Mouse (Mus musculus): ENCODE data around the gene Csdc2. TPM values are rescaled to one million over a fixed set of nuclear protein-coding genes. Genes with fewer than 3 reads are reported as not detected.

The Csdc2 gene
- total RNA-seq, 1 experiment: 1.2 TPM

- H3K9ac ChIP-seq (ENCODE audit: insufficient read depth, low read depth, low read length, poor library complexity, severe bottlenecking): no peak overlapping the region
- H3K4me1 ChIP-seq (ENCODE audit: control insufficient read depth in 2 of 2, insufficient read depth in 2 of 2, low read length in 2 of 2, poor library complexity in 1 of 2): peaks cover 0 to 5% of the 10 kb centered on the region in 2 experiments; a peak in 1 of 4 replicates
- no peak for TF ChIP-seq ZC3H11A (IDR thresholded peaks at IDR 0.05; ENCODE audit: borderline replicate concordance, low read depth, low read length)
- TF ChIP-seq MAFK (IDR thresholded peaks at IDR 0.05; ENCODE audit: insufficient read depth, low read depth, low read length): peak; percentile 51; the same call in 1 of the 2 replicates
- no peaks in the 10 kb centered on the region for H3K9me3 ChIP-seq (ENCODE audit: control insufficient read depth, insufficient read depth, low read depth, low read length)
- DNase-seq (ENCODE audit: low read depth, low spot score): no peak
- H3K36me3 ChIP-seq (ENCODE audit: control insufficient read depth, insufficient read depth, low read length, poor library complexity, severe bottlenecking): no peaks in the 10 kb centered on the region
- in situ Hi-C loops (cut with MboI; ENCODE audit: low sequenced_read_pairs in 2 of 2, unreplicated experiment in 2 of 2): no loop called here
- no peak overlapping the region for H3K27ac ChIP-seq (ENCODE audit: insufficient read depth, low read depth, low read length, poor library complexity, severe bottlenecking)
- peak overlapping the region in 1 of 2 experiments; percentile 66; a peak in 1 of 4 replicates for H3K4me3 ChIP-seq (ENCODE audit: insufficient read depth in 1 of 2, low read depth in 1 of 2, low read length in 2 of 2, poor library complexity in 1 of 2, severe bottlenecking in 1 of 2)
These were observed 506 bp upstream of the Csdc2 start for GRCm38 (mm10) chr15:81935869-81936637.

GRCm38 (mm10) chr15:81937098-81937972 lies 776 bp downstream of the Csdc2 start:
- H3K4me1 ChIP-seq (ENCODE audit: control insufficient read depth in 2 of 2, insufficient read depth in 2 of 2, low read length in 2 of 2, poor library complexity in 1 of 2): peaks cover 0 to 6% of the 10 kb centered on the region in 2 experiments; a peak in 1 of 4 replicates
- peak overlapping the region; percentile 5; the same call in 1 of the 2 replicates for H3K9ac ChIP-seq (ENCODE audit: insufficient read depth, low read depth, low read length, poor library complexity, severe bottlenecking)
- H3K4me3 ChIP-seq (ENCODE audit: insufficient read depth in 1 of 2, low read depth in 1 of 2, low read length in 2 of 2, poor library complexity in 1 of 2, severe bottlenecking in 1 of 2): peak overlapping the region; percentile 41 to 66
- TF ChIP-seq HCFC1 (IDR thresholded peaks at IDR 0.05; ENCODE audit: borderline replicate concordance, insufficient read depth, low read length) (no peak), CHD2 (IDR thresholded peaks at IDR 0.05; ENCODE audit: low read depth, low read length) (no peak), ZNF384 (IDR thresholded peaks at IDR 0.05; ENCODE audit: low read depth, low read length) (no peak), ZC3H11A (IDR thresholded peaks at IDR 0.05; ENCODE audit: borderline replicate concordance, low read depth, low read length) (no peak), MAFK (IDR thresholded peaks at IDR 0.05; ENCODE audit: insufficient read depth, low read depth, low read length) (no peak)
- no peak for DNase-seq (ENCODE audit: low read depth, low spot score)
- H3K9me3 ChIP-seq (ENCODE audit: control insufficient read depth, insufficient read depth, low read depth, low read length): no peaks in the 10 kb centered on the region
- H3K27ac ChIP-seq (ENCODE audit: insufficient read depth, low read depth, low read length, poor library complexity, severe bottlenecking): no peak overlapping the region
- no peaks in the 10 kb centered on the region for H3K36me3 ChIP-seq (ENCODE audit: control insufficient read depth, insufficient read depth, low read length, poor library complexity, severe bottlenecking)
- in situ Hi-C loops (cut with MboI; ENCODE audit: low sequenced_read_pairs in 2 of 2, unreplicated experiment in 2 of 2): no loop called here

GRCm38 (mm10) chr15:81938246-81938645 lies 1.7 kb downstream of the Csdc2 start:
- in situ Hi-C loops (cut with MboI; ENCODE audit: low sequenced_read_pairs in 2 of 2, unreplicated experiment in 2 of 2): no loop called here
- no peak for TF ChIP-seq MAFK (IDR thresholded peaks at IDR 0.05; ENCODE audit: insufficient read depth, low read depth, low read length)
- peak; percentile 55; the same call in 1 of the 2 replicates for TF ChIP-seq ZC3H11A (IDR thresholded peaks at IDR 0.05; ENCODE audit: borderline replicate concordance, low read depth, low read length)
- TF ChIP-seq CHD2 (IDR thresholded peaks at IDR 0.05; ENCODE audit: low read depth, low read length): no peak
- DNase-seq (ENCODE audit: low read depth, low spot score): no peak
- no peak overlapping the region for H3K27ac ChIP-seq (ENCODE audit: insufficient read depth, low read depth, low read length, poor library complexity, severe bottlenecking)
- peaks cover 0 to 10% of the 10 kb centered on the region in 2 experiments; a peak in 1 of 4 replicates for H3K4me1 ChIP-seq (ENCODE audit: control insufficient read depth in 2 of 2, insufficient read depth in 2 of 2, low read length in 2 of 2, poor library complexity in 1 of 2)
- H3K36me3 ChIP-seq (ENCODE audit: control insufficient read depth, insufficient read depth, low read length, poor library complexity, severe bottlenecking): no peaks in the 10 kb centered on the region
- no peak overlapping the region for H3K9ac ChIP-seq (ENCODE audit: insufficient read depth, low read depth, low read length, poor library complexity, severe bottlenecking)
- H3K4me3 ChIP-seq (ENCODE audit: insufficient read depth in 1 of 2, low read depth in 1 of 2, low read length in 2 of 2, poor library complexity in 1 of 2, severe bottlenecking in 1 of 2): no peak overlapping the region
- no peaks in the 10 kb centered on the region for H3K9me3 ChIP-seq (ENCODE audit: control insufficient read depth, insufficient read depth, low read depth, low read length)

GRCm38 (mm10) chr15:81939157-81939715 lies 2.7 kb downstream of the Csdc2 start:
- H3K9ac ChIP-seq (ENCODE audit: insufficient read depth, low read depth, low read length, poor library complexity, severe bottlenecking): no peak overlapping the region
- H3K36me3 ChIP-seq (ENCODE audit: control insufficient read depth, insufficient read depth, low read length, poor library complexity, severe bottlenecking): no peaks in the 10 kb centered on the region
- no peak for DNase-seq (ENCODE audit: low read depth, low spot score)
- H3K4me1 ChIP-seq (ENCODE audit: control insufficient read depth in 2 of 2, insufficient read depth in 2 of 2, low read length in 2 of 2, poor library complexity in 1 of 2): peaks cover 0 to 10% of the 10 kb centered on the region in 2 experiments; a peak in 1 of 4 replicates
- TF ChIP-seq MAFK (IDR thresholded peaks at IDR 0.05; ENCODE audit: insufficient read depth, low read depth, low read length) (no peak), ZC3H11A (IDR thresholded peaks at IDR 0.05; ENCODE audit: borderline replicate concordance, low read depth, low read length) (no peak), CHD2 (IDR thresholded peaks at IDR 0.05; ENCODE audit: low read depth, low read length) (no peak), HCFC1 (IDR thresholded peaks at IDR 0.05; ENCODE audit: borderline replicate concordance, insufficient read depth, low read length) (no peak), ZNF384 (IDR thresholded peaks at IDR 0.05; ENCODE audit: low read depth, low read length) (no peak)
- no peak overlapping the region for H3K4me3 ChIP-seq (ENCODE audit: insufficient read depth in 1 of 2, low read depth in 1 of 2, low read length in 2 of 2, poor library complexity in 1 of 2, severe bottlenecking in 1 of 2)
- no peaks in the 10 kb centered on the region for H3K9me3 ChIP-seq (ENCODE audit: control insufficient read depth, insufficient read depth, low read depth, low read length)
- H3K27ac ChIP-seq (ENCODE audit: insufficient read depth, low read depth, low read length, poor library complexity, severe bottlenecking): no peak overlapping the region
- in situ Hi-C loops (cut with MboI; ENCODE audit: low sequenced_read_pairs in 2 of 2, unreplicated experiment in 2 of 2): no loop called here
